Mouse (Mus musculus) ES-E14 (cell line): Measurements from ENCODE around the gene Lgmn. TPM values are rescaled to one million over a fixed set of nuclear protein-coding genes. Genes with fewer than 3 reads are reported as not detected.
A peak's percentile ranks its signal among the peaks of the same experiment; 100 is the strongest.

Experiments used
- DNase-seq: peaks from one replicate; pipeline ENCODE4 v3.0.0-alpha.2; 2013; ENCODE audit warnings: low read depth, low spot score
- H3K27ac ChIP-seq: 2 replicates; pipeline ENCODE4 v1.5.1; 2012; ENCODE audit warnings: low read depth, mild to moderate bottlenecking, low read length, moderate library complexity, mixed read lengths; ENCODE audit not compliant: poor library complexity, insufficient read depth, severe bottlenecking
- H3K36me3 ChIP-seq: 2 replicates; pipeline ENCODE4 v1.6.1; 2012; ENCODE audit warnings: mild to moderate bottlenecking, low read length, moderate library complexity, mixed read lengths; ENCODE audit not compliant: control insufficient read depth, poor library complexity, insufficient read depth, severe bottlenecking
- H3K4me1 ChIP-seq, 2 experiments: fragments of 150-350 bp in 1 of 2; sonication (generic) in 1 of 2; 2 replicates each; pipeline ENCODE4 v1.6.1; 2012; ENCODE audit warnings: low read length in 2 of 2, mild to moderate bottlenecking in 1 of 2, mixed read lengths in 1 of 2; ENCODE audit not compliant: control insufficient read depth in 2 of 2, insufficient read depth in 2 of 2, poor library complexity in 1 of 2
- H3K4me3 ChIP-seq, 2 experiments: fragments of 150-350 bp in 1 of 2; sonication (generic) in 1 of 2; 2 replicates each; pipeline ENCODE4 v1.5.1; 2012; ENCODE audit warnings: low read length in 2 of 2, low read depth in 1 of 2, mild to moderate bottlenecking in 1 of 2, mixed read lengths in 1 of 2; ENCODE audit not compliant: insufficient read depth in 1 of 2, poor library complexity in 1 of 2, severe bottlenecking in 1 of 2
- H3K9ac ChIP-seq: 2 replicates; pipeline ENCODE4 v1.6.1; 2012; ENCODE audit warnings: low read depth, mild to moderate bottlenecking, low read length, mixed read lengths; ENCODE audit not compliant: poor library complexity, insufficient read depth, severe bottlenecking
- H3K9me3 ChIP-seq: fragments of 150-350 bp; sonication (generic); 2 replicates; pipeline ENCODE4 v1.6.1; 2012; ENCODE audit warnings: low read depth, mild to moderate bottlenecking, low read length; ENCODE audit not compliant: control insufficient read depth, insufficient read depth
- CHD2 ChIP-seq: IDR thresholded peaks from 2 replicates; pipeline ENCODE4 v1.6.1; 2014; ENCODE audit warnings: mild to moderate bottlenecking, low read depth, low read length, inconsistent platforms
- HCFC1 ChIP-seq: IDR thresholded peaks from 2 replicates; pipeline ENCODE4 v1.6.1; 2012; ENCODE audit warnings: low read length, inconsistent platforms, borderline replicate concordance; ENCODE audit not compliant: insufficient read depth
- MAFK ChIP-seq: IDR thresholded peaks from 2 replicates; pipeline ENCODE4 v1.6.1; 2014; ENCODE audit warnings: mild to moderate bottlenecking, low read depth, low read length, inconsistent platforms; ENCODE audit not compliant: insufficient read depth
- ZC3H11A ChIP-seq: IDR thresholded peaks from 2 replicates; pipeline ENCODE4 v1.6.1; 2012; ENCODE audit warnings: low read depth, mild to moderate bottlenecking, inconsistent platforms, low read length, borderline replicate concordance
- ZNF384 ChIP-seq: IDR thresholded peaks from 2 replicates; pipeline ENCODE4 v1.6.1; 2012; ENCODE audit warnings: low read depth, low read length, inconsistent platforms
- in situ Hi-C, 2 experiments: fragments of 600-800 bp; cut with MboI; formaldehyde crosslinking; loops; one replicate each; pipeline ENCODE4 v1.15.1; 2025; ENCODE audit warnings: low sequenced_read_pairs in 2 of 2, inconsistent platforms in 1 of 2; ENCODE audit not compliant: unreplicated experiment in 2 of 2
- total RNA-seq: library from RNA; depleted of rRNA; stranded (reverse); fragments of 300-350 nt; gene quantifications from 2 replicates; pipeline ENCODE4 v1.2.3, GENCODE M21; 2012

Lgmn gene
- total RNA-seq, 1 experiment, result 99.1 TPM

DNA sequence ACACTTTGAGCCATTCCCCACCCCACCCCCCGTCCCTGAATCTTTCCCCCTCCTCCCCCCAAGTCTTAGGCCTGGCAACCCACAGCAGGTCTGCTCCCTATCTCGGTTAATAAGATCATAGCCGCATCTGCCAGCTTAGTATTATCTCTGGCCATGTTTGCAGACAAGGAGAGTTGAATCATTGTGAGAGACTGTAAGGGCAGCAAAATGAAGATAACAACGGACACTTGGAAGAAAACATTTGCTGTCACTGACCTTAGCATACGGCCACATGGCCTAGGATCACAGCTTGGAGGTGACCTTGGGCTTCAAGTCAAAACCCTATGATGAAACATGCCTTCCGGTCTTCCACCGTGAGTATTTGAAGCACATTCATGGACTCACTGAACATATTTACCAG is 938 bp upstream of the Lgmn start:
- no peaks in the 10 kb centered on the region for H3K36me3 ChIP-seq
- in situ Hi-C loops, result no loop called here
- no peak overlapping the region for H3K9ac ChIP-seq
- no peak overlapping the region for H3K4me3 ChIP-seq
- no peak overlapping the region for H3K27ac ChIP-seq
- H3K4me1 ChIP-seq, result peaks cover 0 to 6% of the 10 kb centered on the region in 2 experiments; a peak in 2 of 4 replicates
- no peaks in the 10 kb centered on the region for H3K9me3 ChIP-seq
- no peak for TF ChIP-seq CHD2
- TF ChIP-seq MAFK, result no peak
- no peak for TF ChIP-seq HCFC1
- TF ChIP-seq ZNF384, result no peak
- TF ChIP-seq ZC3H11A, result no peak
- DNase-seq, result no peak

- TF ChIP-seq CHD2 (no peak), HCFC1 (0 out of 2 replicates have a peak, but pooled peaks have one; percentile 17)
- Histone ChIP-seq H3K9me3 (no peaks in the 10 kb centered on the region), H3K9ac (peak overlapping the region; percentile 78; the same call in 1 of the 2 replicates), H3K36me3 (no peaks in the 10 kb centered on the region), H3K4me1 (peaks cover 0 to 9% of the 10 kb centered on the region in 2 experiments; a peak in 2 of 4 replicates), H3K27ac (no peak overlapping the region; the same call in 1 of the 2 replicates), H3K4me3 (peak overlapping the region; percentile 74 to 98)
- in situ Hi-C loops, result no loop called here
- DNase-seq, result peak; percentile 25
These were observed 506 bp downstream of the Lgmn start for GRCm38 (mm10) chr12:102438983-102439631.

DNA sequence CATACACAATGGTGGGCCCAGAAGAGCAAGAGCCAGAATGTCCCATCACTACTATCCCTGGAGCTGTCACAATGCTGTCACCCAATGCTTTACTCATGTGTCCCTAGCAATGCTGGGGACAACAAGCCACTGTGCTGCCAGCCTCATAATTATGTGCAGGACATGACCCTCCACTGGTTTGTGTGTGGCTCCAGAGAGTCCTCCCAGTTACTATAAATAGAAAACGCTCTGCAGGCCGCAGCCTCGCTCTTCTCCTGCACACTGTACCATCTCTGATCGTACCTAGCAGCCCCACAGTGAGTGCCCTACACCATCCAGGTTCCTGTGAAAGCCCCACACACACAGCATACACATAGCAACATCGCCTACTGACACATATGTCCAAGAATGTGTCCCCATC is 1.7 kb downstream of the Lgmn start:
- Histone ChIP-seq H3K9ac (0 out of 2 replicates have a peak overlapping the region, but pooled peaks have one; percentile 43), H3K27ac (no peak overlapping the region), H3K36me3 (no peaks in the 10 kb centered on the region), H3K4me1 (peaks cover 0 to 9% of the 10 kb centered on the region in 2 experiments; a peak in 2 of 4 replicates), H3K9me3 (no peaks in the 10 kb centered on the region), H3K4me3 (0 out of 4 replicates have a peak overlapping the region, but pooled peaks of 1 of the 2 experiments have one; percentile 4)
- TF ChIP-seq CHD2 (no peak), MAFK (no peak), ZNF384 (no peak), HCFC1 (no peak), ZC3H11A (no peak)
- in situ Hi-C loops, result no loop called here
- DNase-seq, result no peak

DNA sequence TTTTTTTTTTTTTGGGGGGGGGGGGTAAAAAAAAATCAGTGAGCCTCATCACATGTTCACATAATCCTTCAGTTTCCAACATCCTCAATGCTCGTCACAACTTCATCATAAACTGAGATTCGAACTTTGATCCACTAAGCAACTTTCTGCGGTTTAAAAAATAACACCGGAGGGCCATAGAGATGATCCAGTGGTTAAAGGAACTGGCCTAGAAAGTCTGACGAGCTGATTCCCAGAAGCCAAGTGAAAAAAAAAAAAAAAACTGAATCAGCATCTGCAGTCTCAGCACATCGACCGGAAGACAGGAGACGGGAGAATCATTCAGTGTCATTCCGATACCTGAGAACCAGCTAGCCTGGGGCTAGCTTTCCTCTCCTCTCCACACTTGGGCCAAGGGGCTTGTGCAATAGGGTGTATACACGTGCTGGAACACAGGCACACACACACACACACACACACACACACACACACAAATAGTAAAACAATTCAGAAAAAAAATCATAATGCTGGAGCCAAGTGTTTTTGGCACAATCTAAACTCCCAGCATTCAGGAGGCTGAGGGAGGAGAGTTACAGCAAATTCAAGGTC is 2.6 kb downstream of the Lgmn start:
- no peak overlapping the region for H3K9ac ChIP-seq
- TF ChIP-seq MAFK (no peak), HCFC1 (no peak), ZC3H11A (no peak)
- no peak for DNase-seq
- in situ Hi-C loops, result no loop called here
- peaks cover 0 to 14% of the 10 kb centered on the region in 2 experiments; a peak in 2 of 4 replicates for H3K4me1 ChIP-seq
- H3K36me3 ChIP-seq, result no peaks in the 10 kb centered on the region
- no peaks in the 10 kb centered on the region for H3K9me3 ChIP-seq
- H3K4me3 ChIP-seq, result no peak overlapping the region
- H3K27ac ChIP-seq, result no peak overlapping the region
